Mouse (Mus musculus) G1E (cell line): Measurements from ENCODE around the gene Ppm1e.

Source experiments
- CTCF ChIP-seq: IDR thresholded peaks from 2 replicates; pipeline ENCODE4 v1.5.1; 2012; ENCODE audit warnings: low read depth, low read length, inconsistent platforms, mixed read lengths
- GATA1 ChIP-seq: IDR thresholded peaks from 2 replicates; pipeline ENCODE4 v1.6.1; 2012; ENCODE audit warnings: borderline replicate concordance, low read length, inconsistent platforms, mixed read lengths
- GATA2 ChIP-seq: IDR thresholded peaks from 2 replicates; pipeline ENCODE4 v1.6.1; 2012; ENCODE audit warnings: low read depth, low read length, inconsistent platforms, borderline replicate concordance
- TAL1 ChIP-seq: conservative IDR thresholded peaks from 2 replicates; pipeline ENCODE4 v1.6.1; 2012; ENCODE audit warnings: low read depth, low read length, inconsistent platforms, mixed read lengths

DNA sequence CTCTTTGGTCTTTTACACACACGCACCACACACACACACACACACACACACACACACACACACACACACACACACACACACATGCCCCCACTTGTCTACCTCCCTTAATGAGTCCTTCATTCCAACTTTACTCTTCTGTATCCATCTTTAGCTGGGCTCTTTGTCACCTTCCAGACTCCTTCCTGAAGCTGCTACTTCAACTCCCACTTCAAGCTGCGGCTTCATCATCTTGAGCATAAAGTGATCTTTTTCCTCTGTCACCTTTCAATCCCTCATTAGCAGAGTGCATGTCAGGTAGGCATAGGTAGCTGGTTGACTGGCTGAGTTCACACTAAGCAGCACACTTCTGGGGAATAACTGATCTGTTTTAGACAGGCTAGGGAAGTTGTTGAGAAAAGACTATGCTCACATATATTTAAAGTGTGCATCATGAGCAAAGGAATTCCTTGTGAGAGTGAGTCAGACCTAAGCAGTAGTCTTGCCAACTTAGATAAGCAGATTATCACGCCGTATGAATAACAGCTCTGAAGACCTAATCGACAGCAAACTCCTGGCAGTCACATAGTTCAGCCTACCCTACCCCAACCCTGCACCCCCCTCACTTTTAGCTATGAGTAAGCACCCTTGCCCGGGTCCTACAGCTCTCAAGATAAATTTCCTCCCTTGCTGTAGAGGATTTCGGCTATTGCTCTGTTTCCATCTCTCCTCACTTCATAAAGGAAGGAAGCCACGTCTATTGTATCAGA lies 49.3 kb downstream of the Ppm1e start:
- TF ChIP-seq CTCF (no peak), GATA1 (no peak), GATA2 (no peak), TAL1 (no peak)
